In the genomic region with DNA sequence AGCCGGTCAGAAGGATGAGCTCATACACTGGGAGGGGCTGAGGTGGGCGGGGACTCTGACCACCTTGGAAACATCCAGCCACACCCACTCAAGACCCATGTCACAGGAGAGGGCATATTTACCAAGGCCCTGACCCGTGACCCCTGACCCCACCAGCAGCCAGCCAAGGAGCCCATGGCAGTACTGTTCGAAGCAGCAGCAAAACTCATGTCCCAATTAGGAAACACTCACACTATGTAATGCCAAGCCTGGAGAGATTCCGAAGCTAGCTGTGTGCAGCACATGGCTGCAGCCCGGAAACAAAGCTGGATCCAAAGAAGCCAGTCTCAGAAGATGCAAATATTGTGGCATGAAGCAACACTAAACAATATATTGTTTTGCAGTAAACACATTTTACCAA, we compare ENCODE assay signal across 16 mouse cellular contexts.
DNase-seq lines count a peak whose midpoint lies in the region; ATAC-seq and TF ChIP-seq lines count a peak whose summit lies in the region.
"Had no signal": no experiment of that assay in that cellular context is flagged by ENCODE, and none has a peak within 500 bp of the region (broad histone marks: within the 10 kb centered on the region; RNA-seq: fewer than 3 reads in every experiment).

No protein-coding gene starts in this region.

- no peaks in the 10 kb centered on the region for H3K36me3 ChIP-seq in forebrain, embryonic 13.5 days (ENCODE audit: poor library complexity, severe bottlenecking)
- no peaks in the 10 kb centered on the region for H3K36me3 ChIP-seq in forebrain, embryonic 12.5 days (replicated peaks)
- H3K36me3 ChIP-seq in heart, embryonic 14.5 days (ENCODE audit: control insufficient read depth, insufficient read depth, low read length), result no peaks in the 10 kb centered on the region
- H3K36me3 ChIP-seq in forebrain, postnatal 0 days (ENCODE audit: insufficient read depth), result 0 out of 2 replicates have a peak, but pooled peaks cover 3% of the 10 kb centered on the region
- H3K36me3 ChIP-seq: hindbrain, embryonic 15.5 days had no signal

- 80% methylated on average over 6 of the region's 6 CpGs for WGBS in forebrain, embryonic 13.5 days
- WGBS in forebrain, embryonic 12.5 days, result 85% methylated on average over 6 of the region's 6 CpGs
- 77% methylated on average over 6 of the region's 6 CpGs for whole genome bisulfite sequencing in heart, embryonic 14.5 days
- whole genome bisulfite sequencing in forebrain, postnatal 0 days, result 57% methylated on average over 6 of the region's 6 CpGs

- no peak for TF ChIP-seq CTCF in brain, embryonic 14.5 days (IDR thresholded peaks at IDR 0.05; ENCODE audit: borderline replicate concordance, extremely low read depth, insufficient read depth, insufficient read length)
- no peak for TF ChIP-seq CTCF in forebrain, postnatal 0 days (IDR thresholded peaks at IDR 0.05; ENCODE audit: low read depth)

- intact Hi-C loops in heart, postnatal 25 days (cut with DNase I), result no loop called here

- no peaks in the 10 kb centered on the region for H3K27me3 ChIP-seq in forebrain, embryonic 13.5 days
- 0 out of 2 replicates have a peak, but pooled peaks cover 2% of the 10 kb centered on the region for H3K27me3 ChIP-seq in forebrain, embryonic 12.5 days
- H3K27me3 ChIP-seq in heart, embryonic 14.5 days (ENCODE audit: control insufficient read depth, insufficient read depth, low read length), result no peaks in the 10 kb centered on the region
- H3K27me3 ChIP-seq in forebrain, postnatal 0 days (ENCODE audit: insufficient read depth, low read length), result no peaks in the 10 kb centered on the region
- H3K27me3 ChIP-seq: hindbrain, embryonic 15.5 days had no signal

- ATAC-seq in forebrain, embryonic 13.5 days, result peak; percentile 70; the same call in 1 of the 2 replicates
- no peak for ATAC-seq in forebrain, embryonic 12.5 days (ENCODE audit: low FRiP score)
- ATAC-seq in heart, embryonic 14.5 days (ENCODE audit: insufficient number of reproducible peaks, insufficient read depth, low FRiP score, low read depth), result peak; percentile 39; the same call in 1 of the 2 replicates
- peak; percentile 89; the same call in 1 of the 2 replicates for ATAC-seq in forebrain, postnatal 0 days
- ATAC-seq: intestine, embryonic 16.5 days had no signal

- no peak overlapping the region for H3K4me3 ChIP-seq in forebrain, embryonic 13.5 days
- no peak overlapping the region for H3K4me3 ChIP-seq in forebrain, embryonic 12.5 days (replicated peaks)
- H3K4me3 ChIP-seq in heart, embryonic 14.5 days (ENCODE audit: control insufficient read depth in 1 of 2, insufficient read depth in 1 of 2, low read depth in 1 of 2, low read length in 2 of 2), result no peak overlapping the region
- no peak overlapping the region for H3K4me3 ChIP-seq in forebrain, postnatal 0 days (ENCODE audit: low read depth, low read length)
- H3K4me3 ChIP-seq: heart, adult 2 months; hindbrain, embryonic 15.5 days had no signal

- no peaks in the 10 kb centered on the region for H3K4me1 ChIP-seq in forebrain, embryonic 13.5 days
- peaks cover 2% of the 10 kb centered on the region; the same call in 1 of the 2 replicates for H3K4me1 ChIP-seq in forebrain, embryonic 12.5 days
- H3K4me1 ChIP-seq in heart, embryonic 14.5 days (ENCODE audit: control insufficient read depth in 2 of 2, insufficient read depth in 2 of 2, low read length in 2 of 2), result no peaks in the 10 kb centered on the region
- no peaks in the 10 kb centered on the region for H3K4me1 ChIP-seq in forebrain, postnatal 0 days (ENCODE audit: insufficient read depth)
- H3K4me1 ChIP-seq: hindbrain, embryonic 15.5 days had no signal

- H3K27ac ChIP-seq in forebrain, embryonic 13.5 days, result no peak overlapping the region
- H3K27ac ChIP-seq in forebrain, embryonic 12.5 days, result no peak overlapping the region
- no peak overlapping the region for H3K27ac ChIP-seq in heart, embryonic 14.5 days (replicated peaks in 1 of 2; ENCODE audit: control insufficient read depth in 1 of 2, insufficient read depth in 1 of 2, low read depth in 2 of 2, low read length in 2 of 2)
- no peak overlapping the region for H3K27ac ChIP-seq in forebrain, postnatal 0 days (ENCODE audit: low read depth, low read length)
- H3K27ac ChIP-seq: heart, adult 2 months; hindbrain, embryonic 15.5 days had no signal

- H3K9ac ChIP-seq in forebrain, embryonic 13.5 days, result no peak overlapping the region
- no peak overlapping the region for H3K9ac ChIP-seq in forebrain, embryonic 12.5 days
- H3K9ac ChIP-seq in heart, embryonic 14.5 days (ENCODE audit: low read length), result no peak overlapping the region
- no peak overlapping the region for H3K9ac ChIP-seq in forebrain, postnatal 0 days
- H3K9ac ChIP-seq: hindbrain, embryonic 15.5 days had no signal

- no peaks in the 10 kb centered on the region for H3K9me3 ChIP-seq in forebrain, embryonic 13.5 days (replicated peaks)
- no peaks in the 10 kb centered on the region for H3K9me3 ChIP-seq in forebrain, embryonic 12.5 days
- H3K9me3 ChIP-seq in heart, embryonic 14.5 days (ENCODE audit: control insufficient read depth, low read length), result no peaks in the 10 kb centered on the region
- no peaks in the 10 kb centered on the region for H3K9me3 ChIP-seq in forebrain, postnatal 0 days (ENCODE audit: low read length)
- H3K9me3 ChIP-seq: hindbrain, embryonic 15.5 days had no signal

- no peak for TF ChIP-seq POLR2A in brain, embryonic 14.5 days (IDR thresholded peaks at IDR 0.05; ENCODE audit: borderline replicate concordance, extremely low read depth, insufficient read depth, insufficient read length, poor library complexity, severe bottlenecking)

- DNase-seq in heart, postnatal 25 days (ENCODE audit: low spot score), result no peak
- peak; percentile 19 for DNase-seq in brain, embryonic 14.5 days (ENCODE audit: low read depth)
- DNase-seq in forebrain, postnatal 0 days, result peak; percentile 72
- DNase-seq in neural tube, embryonic 10.5 days (ENCODE audit: extremely low spot score, low spot score), result no peak
- DNase-seq: adrenal gland, postnatal 10 days; cerebellum, adult 18-20 months; cerebellum, adult 9-11 months; gastrocnemius, postnatal 10 days; heart, adult 2 months; heart, postnatal 36 days had no signal

- H3K4me2 ChIP-seq in forebrain, embryonic 13.5 days, result no peak overlapping the region
- H3K4me2 ChIP-seq in forebrain, embryonic 12.5 days, result no peak overlapping the region
- no peak overlapping the region for H3K4me2 ChIP-seq in heart, embryonic 14.5 days (ENCODE audit: low read length)
- no peak overlapping the region for H3K4me2 ChIP-seq in forebrain, postnatal 0 days (ENCODE audit: low read depth)
- H3K4me2 ChIP-seq: heart, embryonic 11.5 days; hindbrain, embryonic 15.5 days had no signal

Comparison
In these comparisons a context has a peak if more than half of its experiments do, and no peak if none do; other contexts are left out.
1. DNase-seq: peak in brain, embryonic 14.5 days (single experiment) and forebrain, postnatal 0 days (single experiment); none in heart, postnatal 25 days (single experiment) and neural tube, embryonic 10.5 days (single experiment).